Mouse (Mus musculus) heart, adult 2 months (tissue): ENCODE data around the gene Rag1.

Experiments used
- CTCF ChIP-seq: fragments of 200-600 bp; IDR thresholded peaks from 2 replicates; pipeline ENCODE4 v1.8.1; 2022; ENCODE audit warnings: antibody characterized with exemption, mild to moderate bottlenecking, moderate library complexity
- EP300 ChIP-seq: fragments of 200-500 bp; IDR thresholded peaks from 2 replicates; pipeline ENCODE4 v1.6.1; 2011; ENCODE audit warnings: low read depth, low read length, control low read depth; ENCODE audit not compliant: insufficient read depth

GRCm38 (mm10) chr2:101648361-101648760, 940 bp downstream of the Rag1 start:
- TF ChIP-seq CTCF = no peak
- no peak for TF ChIP-seq EP300
